Mouse (Mus musculus): ENCODE data around the gene Gm8879. TPM values are rescaled to one million over a fixed set of nuclear protein-coding genes. Genes with fewer than 3 reads are reported as not detected.
"Not testable (repeated sequence)": the region's sequence is repeated elsewhere in the genome, so short reads cannot be mapped to it uniquely, and the experiment has no call there.

The Gm8879 gene
- polyA plus RNA-seq (2012; rRNA removed): not detected in 2 replicates

DNA sequence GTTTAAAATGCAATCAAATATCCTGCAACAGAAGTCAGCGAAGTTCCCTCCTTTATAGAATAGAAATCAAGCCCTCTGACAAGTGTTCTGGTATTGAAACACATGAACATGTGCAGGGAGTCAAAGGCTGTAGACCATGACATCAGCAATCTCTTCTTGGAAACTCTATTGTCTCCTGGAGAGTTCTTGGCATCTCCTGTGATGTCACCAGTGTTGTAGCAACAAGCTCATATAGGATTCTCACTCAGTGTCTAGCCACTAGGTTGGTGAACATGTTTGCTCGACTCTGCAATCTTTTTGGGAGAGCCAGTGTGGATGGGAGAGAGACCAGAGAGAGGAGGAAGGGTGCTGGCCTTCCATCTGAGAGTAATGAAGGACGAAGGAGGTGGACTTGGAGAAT, at the start of gene Gm8879:
TSS of gene Gm8879 (plus strand) at position 301 of the 400 bp plus-strand sequence.
- H3K4me1 ChIP-seq (ENCODE audit: control insufficient read depth, insufficient read depth, low read length); H3K27ac ChIP-seq (ENCODE audit: insufficient read depth, low read length); H3K4me3 ChIP-seq (ENCODE audit: insufficient read depth, low read length): not testable (repeated sequence)

DNA sequence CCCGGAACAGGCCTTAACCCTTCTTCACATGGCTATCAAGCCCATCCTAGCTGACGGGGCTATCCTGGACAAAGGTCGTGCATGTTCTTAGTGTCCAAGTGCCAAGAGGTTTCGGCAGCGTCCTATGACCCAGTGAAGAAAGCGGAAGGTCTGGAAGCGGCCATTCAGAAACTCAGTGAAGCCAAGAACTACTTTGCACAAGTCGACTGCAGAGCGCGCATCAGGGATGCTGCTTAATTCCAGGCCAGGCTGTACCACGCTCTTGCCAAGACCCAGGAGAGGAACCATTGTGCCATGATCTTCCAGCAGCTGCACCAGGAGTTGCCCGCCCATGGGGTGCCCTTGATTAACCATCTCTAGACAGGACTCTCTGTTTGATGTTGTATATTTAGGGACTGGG, 10.6 kb downstream of the Gm8879 start:
- H3K4me3 ChIP-seq (ENCODE audit: insufficient read depth, low read length); H3K4me1 ChIP-seq (ENCODE audit: control insufficient read depth, insufficient read depth, low read length); H3K27ac ChIP-seq (ENCODE audit: insufficient read depth, low read length): not testable (repeated sequence)

Other genes starting within 250 kb of the Gm8879 start
- gene Gm8871, start 179.8 kb upstream of the Gm8879 start, polyA plus RNA-seq (2012; rRNA removed): not detected in 2 replicates
- gene Gm8857, start 179.8 kb upstream of the Gm8879 start, polyA plus RNA-seq (2012; rRNA removed): not detected in 2 replicates
- gene Gm5861, start 55.4 kb downstream of the Gm8879 start, polyA plus RNA-seq (2012; rRNA removed): not detected in 2 replicates
- not detected in 2 replicates for gene Gm8890, start 128.4 kb downstream of the Gm8879 start, polyA plus RNA-seq (2012; rRNA removed)
- not detected in 2 replicates for gene Speer1, start 213.9 kb downstream of the Gm8879 start, polyA plus RNA-seq (2012; rRNA removed)